Mouse (Mus musculus) retina, adult 2 months (tissue): ENCODE results near the gene Bicd2.

Experiments used
- DNase-seq: peaks from one replicate; pipeline ENCODE4 v3.0.0-alpha.2; 2012; ENCODE audit warnings: low read depth, low spot score

Bicd2 gene

DNA sequence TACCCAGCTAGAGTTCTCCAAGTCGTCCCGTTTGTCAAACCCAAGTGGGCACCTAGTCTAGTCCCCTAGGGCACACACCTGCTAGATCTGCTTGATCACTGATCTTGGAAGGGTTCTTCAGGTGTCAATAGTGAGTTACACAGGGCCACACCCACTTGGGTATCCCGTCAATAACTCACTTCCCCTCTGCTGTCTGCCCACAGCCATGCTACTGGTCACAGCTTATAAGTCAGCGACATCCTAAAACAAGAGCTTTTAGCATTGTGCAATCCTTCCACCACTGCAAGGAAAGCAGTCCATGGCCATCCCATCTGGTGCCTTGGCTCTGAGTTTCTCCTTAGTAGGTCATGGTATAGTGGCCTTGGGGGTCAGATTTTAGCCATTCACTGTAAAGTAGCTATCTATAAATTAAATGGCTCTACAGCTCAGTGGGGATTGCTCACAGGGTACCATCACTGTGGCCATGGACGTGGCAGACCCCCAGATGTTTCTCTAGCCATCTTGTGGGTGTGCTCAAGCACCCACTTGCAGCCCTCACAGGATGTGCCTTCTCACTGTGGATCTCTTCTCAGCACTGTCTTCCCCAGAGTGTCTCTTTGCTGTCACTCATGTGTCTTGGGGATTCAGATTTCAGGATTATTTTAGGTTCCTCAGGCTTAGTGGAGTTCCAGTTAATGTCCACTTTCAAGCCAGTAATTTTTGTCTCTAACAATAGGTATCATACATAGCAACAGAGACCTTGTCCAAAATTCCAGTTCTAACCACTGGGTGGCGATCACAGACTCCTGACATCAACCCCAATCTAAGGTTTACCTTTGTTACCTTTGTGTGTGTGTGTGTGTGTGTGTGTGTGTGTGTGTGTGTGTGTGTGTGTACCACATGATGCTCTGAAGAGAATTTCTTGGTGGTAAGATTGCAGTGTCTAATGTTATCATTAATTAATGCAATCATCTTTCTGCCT is 14.9 kb upstream of the Bicd2 start:
- peak; percentile 45 for DNase-seq

- no peak for DNase-seq
Observed at GRCm38 (mm10) chr13:49328101-49328500, 13.3 kb upstream of the Bicd2 start.

DNA sequence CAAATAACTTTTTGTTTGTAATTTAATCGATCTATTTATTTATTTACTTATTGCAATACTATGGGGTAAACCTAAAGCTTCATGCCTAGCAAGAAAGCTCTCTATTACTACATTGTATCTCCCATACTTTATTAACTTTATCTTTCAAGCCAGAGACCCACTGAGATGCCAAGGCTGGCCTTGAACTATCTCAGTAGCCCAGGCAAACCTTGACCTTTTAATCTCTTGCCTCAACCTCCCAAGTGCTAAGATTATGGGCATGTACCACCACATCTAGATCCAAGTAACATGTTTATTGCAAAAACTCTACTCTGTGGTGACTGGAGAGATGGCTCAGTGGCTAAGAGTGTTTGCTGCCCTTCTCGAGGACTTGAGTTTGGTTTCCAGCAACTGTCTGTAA is 8.1 kb upstream of the Bicd2 start:
- DNase-seq, result no peak

DNA sequence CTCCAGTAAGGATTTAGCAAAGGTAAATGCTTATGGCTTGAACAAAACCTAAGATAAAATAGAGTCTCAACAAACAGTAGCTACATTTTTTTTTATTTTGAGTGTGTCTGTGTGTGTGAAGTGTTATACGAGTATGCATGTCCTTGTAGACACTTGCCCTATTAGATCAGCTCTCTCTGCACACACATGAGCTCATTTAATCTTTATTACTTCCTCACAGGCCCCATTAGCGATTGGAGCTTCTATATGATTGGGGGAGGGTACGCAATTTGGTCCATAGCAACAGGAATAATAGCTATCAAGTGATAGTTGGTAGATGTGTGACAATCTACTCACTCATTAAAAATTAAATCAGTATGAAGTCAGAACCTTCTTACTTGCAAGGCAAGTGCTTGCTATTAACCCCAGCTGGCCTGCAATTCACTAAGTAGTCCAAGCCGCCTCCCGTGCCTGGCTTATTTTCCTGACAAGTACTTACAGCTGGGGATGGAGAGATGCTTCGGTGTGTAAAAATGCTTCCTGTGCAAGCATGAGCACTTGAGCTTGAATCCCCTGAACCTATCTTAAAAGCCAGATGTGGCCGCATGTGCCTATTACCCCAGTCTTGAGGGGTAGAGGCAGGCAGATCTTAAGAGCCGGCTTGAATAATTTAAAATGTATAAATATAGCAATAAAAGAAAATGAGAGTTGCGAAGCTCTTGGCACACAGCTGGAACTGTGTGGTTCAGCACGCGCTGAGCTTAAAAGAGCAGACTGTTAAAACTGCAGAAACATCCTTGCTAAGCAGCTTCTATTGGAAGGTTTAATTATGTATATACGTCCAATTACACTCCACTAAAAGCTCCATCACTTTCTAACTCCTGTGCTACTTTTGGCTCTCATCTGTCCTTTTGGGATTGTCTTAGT is 6.1 kb upstream of the Bicd2 start:
- no peak for DNase-seq

GRCm38 (mm10) chr13:49338893-49339546 is 2.4 kb upstream of the Bicd2 start:
- DNase-seq, result no peak

GRCm38 (mm10) chr13:49341831-49342722 is 692 bp downstream of the Bicd2 start:
- DNase-seq, result no peak

DNA sequence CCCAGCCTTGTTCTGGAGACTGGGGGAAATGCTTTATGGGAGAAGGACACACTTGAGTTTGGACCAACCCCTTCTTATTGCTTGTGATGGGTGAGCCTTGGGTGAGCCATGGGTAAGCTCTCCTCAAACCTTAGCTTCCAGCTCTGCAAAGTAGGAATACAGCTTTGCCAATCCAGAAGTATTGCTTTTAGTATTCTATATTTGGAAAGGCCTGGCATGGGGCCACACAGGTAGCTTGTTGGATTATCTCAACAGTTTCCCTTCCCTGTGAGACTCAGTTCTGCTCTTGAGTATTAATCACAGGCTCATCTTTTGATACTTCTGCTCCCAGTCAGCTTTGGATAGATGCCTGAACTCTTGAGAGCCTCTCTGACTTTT is 1.3 kb downstream of the Bicd2 start:
- DNase-seq, result no peak

DNA sequence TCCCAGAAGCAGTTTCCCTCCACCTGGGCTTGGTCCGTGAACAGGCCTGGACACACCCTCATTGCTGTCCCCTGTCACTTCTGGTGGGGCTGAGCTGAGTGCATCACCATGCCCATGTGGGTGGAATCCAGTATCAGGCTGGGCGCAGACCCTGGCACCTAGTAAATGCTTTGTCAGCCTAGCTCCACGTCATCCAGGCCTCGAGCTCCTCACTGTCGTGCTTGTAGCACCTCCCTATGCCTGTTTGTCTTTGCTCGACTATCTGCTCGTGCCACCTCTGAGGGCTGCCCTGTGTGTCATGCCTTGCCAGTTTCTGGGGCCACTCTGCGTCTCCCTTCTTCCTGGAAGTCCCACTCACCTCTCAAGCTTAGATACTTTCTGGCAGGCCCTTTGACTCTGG is 3.2 kb downstream of the Bicd2 start:
- no peak for DNase-seq

- DNase-seq, result no peak
Observed at GRCm38 (mm10) chr13:49345476-49345875, 4.1 kb downstream of the Bicd2 start.

DNA sequence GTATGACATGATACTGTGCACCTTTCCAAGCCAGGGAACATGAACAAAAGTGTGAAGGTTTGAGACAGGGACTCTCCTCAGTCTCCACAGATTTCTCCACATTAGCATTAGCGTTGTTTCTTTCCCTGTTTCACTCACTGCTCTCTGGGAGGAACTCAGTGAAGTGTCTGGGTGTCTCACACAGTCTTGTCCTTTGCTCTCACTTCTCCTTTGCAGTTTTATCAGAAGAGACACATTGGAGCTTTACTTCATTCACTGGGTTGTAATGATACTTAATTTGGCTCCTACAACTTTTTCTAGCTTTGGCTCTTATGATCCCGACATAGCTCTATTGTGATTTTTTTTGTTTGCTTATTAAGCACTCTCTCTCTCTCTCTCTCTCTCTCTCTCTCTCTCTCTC is 7.1 kb downstream of the Bicd2 start:
- DNase-seq, result no peak

- no peak for DNase-seq
Observed at GRCm38 (mm10) chr13:49349335-49349734, 8.0 kb downstream of the Bicd2 start.

- DNase-seq, result no peak
Observed at GRCm38 (mm10) chr13:49349836-49350505, 8.6 kb downstream of the Bicd2 start.

- DNase-seq, result peak; percentile 40
Observed at GRCm38 (mm10) chr13:49352581-49353159, 11.3 kb downstream of the Bicd2 start.

DNA sequence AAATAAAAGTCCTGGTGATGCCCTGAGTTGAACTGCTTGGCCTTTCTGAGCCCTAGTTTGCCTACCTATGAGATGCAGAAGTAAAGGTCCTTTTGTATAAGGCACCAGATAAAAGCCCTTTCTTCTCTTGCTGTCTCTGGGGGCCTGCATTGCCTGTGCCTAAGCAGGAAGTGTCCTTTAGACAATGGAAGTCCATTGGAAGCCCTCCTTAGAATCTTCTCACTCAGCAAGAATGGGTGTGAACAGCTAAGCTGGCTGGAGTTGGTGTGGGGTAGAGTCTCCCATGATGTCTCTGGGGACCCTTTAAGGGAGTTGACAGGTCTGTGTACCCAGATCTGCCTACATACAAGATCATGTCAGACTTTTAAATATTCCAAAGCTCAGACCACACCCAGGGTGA is 12.0 kb downstream of the Bicd2 start:
- no peak for DNase-seq

DNA sequence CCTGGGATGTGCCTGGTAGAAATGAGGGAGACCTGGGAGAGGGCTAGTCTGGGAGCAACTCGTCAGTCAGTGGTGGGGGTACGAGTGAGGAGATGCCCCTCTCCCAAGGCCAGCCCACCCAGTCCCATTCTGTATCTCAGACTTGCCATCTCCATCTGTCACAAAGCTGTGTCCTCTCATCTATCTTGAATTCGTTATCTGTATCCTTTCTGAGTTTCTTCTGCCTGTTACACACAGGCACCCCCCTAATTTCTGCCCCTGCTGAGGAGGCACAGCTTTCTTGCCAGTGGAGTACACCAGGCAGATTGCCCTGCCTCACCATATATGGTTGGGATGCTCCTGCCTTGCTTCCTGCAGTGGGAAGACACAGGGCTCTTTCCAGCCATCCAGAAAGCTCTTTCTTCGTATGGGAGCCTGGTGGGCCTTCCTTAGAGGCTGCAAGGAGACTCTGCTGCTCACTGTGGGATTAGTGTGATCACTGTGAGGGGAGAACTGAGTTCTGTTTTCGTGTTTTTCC is 12.7 kb downstream of the Bicd2 start:
- DNase-seq, result no peak

GRCm38 (mm10) chr13:49355461-49356061 is 14.2 kb downstream of the Bicd2 start:
- DNase-seq, result no peak

GRCm38 (mm10) chr13:49356090-49356489 is 14.7 kb downstream of the Bicd2 start:
- no peak for DNase-seq

DNA sequence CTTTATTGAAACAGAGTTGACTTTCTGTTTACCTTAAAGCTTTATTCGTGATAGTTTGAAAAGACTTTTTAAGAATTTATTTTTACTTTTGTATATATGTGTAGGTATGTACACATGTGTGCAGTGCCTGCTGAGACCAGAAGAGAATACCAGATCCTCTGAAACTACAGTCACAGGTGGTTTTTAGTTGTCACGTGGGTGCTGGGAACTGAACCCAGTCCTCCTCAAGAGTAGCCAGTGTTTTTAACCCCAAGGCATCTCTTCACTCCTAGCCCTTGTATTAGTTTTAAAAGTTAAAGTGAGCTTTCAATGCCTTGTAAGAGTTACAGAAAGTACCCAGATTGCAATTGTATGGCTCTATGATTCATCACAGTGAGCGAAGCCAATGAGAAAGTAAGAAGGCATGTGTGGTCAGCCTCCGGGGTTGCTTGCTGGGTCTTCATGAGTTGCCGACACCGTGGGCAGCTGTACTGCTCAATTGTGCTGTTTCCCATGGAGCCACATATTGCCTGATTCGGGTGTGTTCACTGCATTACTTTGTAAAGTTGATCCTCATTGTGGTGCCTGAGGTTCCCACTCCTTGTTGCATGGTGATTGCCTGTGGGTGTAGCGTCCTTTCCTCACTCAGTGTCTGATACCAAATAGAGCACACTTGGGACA is 16.1 kb downstream of the Bicd2 start:
- DNase-seq, result no peak

DNA sequence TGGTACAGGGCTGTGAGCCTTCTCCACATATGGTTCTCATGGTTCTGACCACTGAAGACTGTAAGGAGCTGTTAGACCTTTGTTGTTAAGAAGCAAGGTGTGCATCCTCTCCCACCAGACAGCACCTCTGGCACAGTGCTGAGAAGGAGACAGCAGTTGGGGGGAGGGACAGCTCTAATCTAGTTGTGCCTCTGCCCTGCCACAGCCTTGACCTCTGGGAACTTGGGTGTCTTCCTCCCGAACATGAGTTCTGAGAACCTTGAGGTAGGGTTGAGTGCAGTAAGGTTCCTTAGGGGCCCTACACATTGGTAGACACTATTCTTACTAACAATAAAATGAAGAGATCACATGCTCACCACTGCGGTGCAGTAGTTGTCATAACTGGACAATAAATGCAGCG is 16.8 kb downstream of the Bicd2 start:
- DNase-seq, result no peak
